Mouse (Mus musculus): ENCODE measurements around the gene Tbx1. TPM values are rescaled to one million over a fixed set of nuclear protein-coding genes. Genes with fewer than 3 reads are reported as not detected.
A peak's percentile ranks its signal among the peaks of the same experiment; 100 is the strongest.

The Tbx1 gene
- polyA plus RNA-seq, 1 experiment from 2014 or later, result not detected

GRCm38 (mm10) chr16:18620201-18620600 lies 29.7 kb upstream of the Tbx1 start:
- peaks cover 82% of the 10 kb centered on the region for H3K27me3 ChIP-seq (ENCODE audit: insufficient read depth, low read length)
- no peak for TF ChIP-seq EP300 (IDR thresholded peaks at IDR 0.05; ENCODE audit: low read depth)
- H3K4me3 ChIP-seq (ENCODE audit: low read depth, low read length), result peak overlapping the region; percentile 40; the same call in 1 of the 2 replicates
- H3K27ac ChIP-seq (ENCODE audit: low read depth), result no peak overlapping the region
- peaks cover 4% of the 10 kb centered on the region; the same call in 1 of the 2 replicates for H3K4me1 ChIP-seq (ENCODE audit: insufficient read depth)
- 0 out of 2 replicates have a peak overlapping the region, but pooled peaks have one; percentile 67 for H3K4me2 ChIP-seq (ENCODE audit: low read depth, low read length)
- 39% methylated on average over 6 of the region's 6 CpGs for WGBS (ENCODE audit: insufficient replicate concordance)
- H3K9ac ChIP-seq (replicated peaks), result no peak overlapping the region
- DNase-seq (no peak), ATAC-seq (no peak)
- no peaks in the 10 kb centered on the region for H3K9me3 ChIP-seq (ENCODE audit: low read length)
- H3K36me3 ChIP-seq (replicated peaks; ENCODE audit: insufficient read depth, low read length), result no peaks in the 10 kb centered on the region; the same call in 1 of the 2 replicates

DNA sequence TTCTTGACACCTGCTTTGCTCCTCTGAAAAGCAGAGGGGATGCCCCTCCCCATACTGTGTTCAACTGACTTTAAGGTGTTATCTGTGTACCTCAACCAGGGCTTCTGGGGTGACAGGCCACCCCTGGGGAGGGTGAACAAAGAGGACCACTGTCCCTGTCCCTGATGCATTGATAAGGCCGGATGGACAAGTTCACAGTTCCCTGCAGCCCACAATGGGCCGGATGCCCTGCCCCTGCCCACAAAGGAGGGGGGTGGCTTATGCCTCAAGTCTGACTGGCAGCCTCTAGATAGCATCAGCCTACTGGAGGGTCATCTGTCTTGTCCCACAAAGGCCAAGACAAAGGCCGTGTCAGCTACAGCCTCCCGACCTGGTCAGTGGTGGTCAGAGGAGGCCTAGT lies 28.6 kb upstream of the Tbx1 start:
- Histone ChIP-seq H3K4me2 (ENCODE audit: low read depth, low read length) (no peak overlapping the region), H3K27me3 (ENCODE audit: insufficient read depth, low read length) (peaks cover 71% of the 10 kb centered on the region), H3K4me1 (ENCODE audit: insufficient read depth) (peaks cover 4% of the 10 kb centered on the region; the same call in 1 of the 2 replicates), H3K4me3 (ENCODE audit: low read depth, low read length) (no peak overlapping the region), H3K9ac (replicated peaks) (no peak overlapping the region), H3K27ac (ENCODE audit: low read depth) (no peak overlapping the region), H3K9me3 (ENCODE audit: low read length) (no peaks in the 10 kb centered on the region), H3K36me3 (replicated peaks; ENCODE audit: insufficient read depth, low read length) (no peaks in the 10 kb centered on the region; the same call in 1 of the 2 replicates)
- DNase-seq (no peak), ATAC-seq (no peak)
- WGBS (ENCODE audit: insufficient replicate concordance), result 47% methylated on average over 4 of the region's 4 CpGs
- TF ChIP-seq EP300 (IDR thresholded peaks at IDR 0.05; ENCODE audit: low read depth), result no peak
- TF ChIP-seq CTCF (IDR thresholded peaks at IDR 0.05; ENCODE audit: low read depth), result no peak

- H3K9me3 ChIP-seq (ENCODE audit: low read length), result no peaks in the 10 kb centered on the region
- DNase-seq (no peak), ATAC-seq (no peak)
- H3K36me3 ChIP-seq (replicated peaks; ENCODE audit: insufficient read depth, low read length), result no peaks in the 10 kb centered on the region
- no peak overlapping the region for H3K9ac ChIP-seq (replicated peaks)
- peaks cover 4% of the 10 kb centered on the region; the same call in 1 of the 2 replicates for H3K4me1 ChIP-seq (ENCODE audit: insufficient read depth)
- no peak overlapping the region for H3K4me2 ChIP-seq (ENCODE audit: low read depth, low read length)
- 71% methylated on average over 2 of the region's 2 CpGs for WGBS (ENCODE audit: insufficient replicate concordance)
- no peak overlapping the region for H3K4me3 ChIP-seq (ENCODE audit: low read depth, low read length)
- H3K27me3 ChIP-seq (ENCODE audit: insufficient read depth, low read length), result peaks cover 63% of the 10 kb centered on the region
- no peak for TF ChIP-seq EP300 (IDR thresholded peaks at IDR 0.05; ENCODE audit: low read depth)
- TF ChIP-seq CTCF (IDR thresholded peaks at IDR 0.05; ENCODE audit: low read depth), result no peak
- H3K27ac ChIP-seq (ENCODE audit: low read depth), result no peak overlapping the region
Observed at GRCm38 (mm10) chr16:18618297-18618696, 27.8 kb upstream of the Tbx1 start.

GRCm38 (mm10) chr16:18617370-18618065 lies 27.0 kb upstream of the Tbx1 start:
- WGBS (ENCODE audit: insufficient replicate concordance), result under 1% methylated on average over 27 of the region's 27 CpGs
- peak; percentile 91 for DNase-seq
- Histone ChIP-seq H3K27me3 (ENCODE audit: insufficient read depth, low read length) (peaks cover 55% of the 10 kb centered on the region), H3K4me3 (ENCODE audit: low read depth, low read length) (0 out of 2 replicates have a peak overlapping the region, but pooled peaks have one; percentile 13), H3K4me2 (ENCODE audit: low read depth, low read length) (peak overlapping the region; percentile 59), H3K36me3 (replicated peaks; ENCODE audit: insufficient read depth, low read length) (no peaks in the 10 kb centered on the region), H3K4me1 (ENCODE audit: insufficient read depth) (peaks cover 4% of the 10 kb centered on the region; the same call in 1 of the 2 replicates), H3K27ac (ENCODE audit: low read depth) (no peak overlapping the region), H3K9me3 (ENCODE audit: low read length) (no peaks in the 10 kb centered on the region), H3K9ac (replicated peaks) (no peak overlapping the region)
- peak; percentile 90 for ATAC-seq
- no peak for TF ChIP-seq EP300 (IDR thresholded peaks at IDR 0.05; ENCODE audit: low read depth)
- TF ChIP-seq CTCF (IDR thresholded peaks at IDR 0.05; ENCODE audit: low read depth), result peak; percentile 95

DNA sequence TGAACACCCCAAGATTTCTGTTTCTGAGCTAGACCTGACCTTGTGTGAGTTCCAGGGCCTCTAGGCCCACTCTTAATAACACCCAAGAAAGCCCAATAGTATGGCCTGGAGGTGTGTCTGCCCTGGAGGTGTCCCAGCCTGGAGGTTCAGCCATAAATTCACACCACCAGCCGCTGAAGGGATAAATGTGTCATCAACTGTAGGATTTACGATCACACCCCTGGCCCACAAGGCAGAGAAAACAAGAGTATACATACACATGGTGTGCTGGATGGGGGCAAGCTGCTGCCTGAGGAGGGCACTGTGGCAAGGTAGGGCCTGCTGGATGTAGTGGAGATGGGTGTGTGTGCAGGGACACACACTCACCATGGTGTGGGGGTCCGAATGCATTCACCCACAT lies 22.8 kb upstream of the Tbx1 start:
- Histone ChIP-seq H3K4me2 (ENCODE audit: low read depth, low read length) (no peak overlapping the region), H3K9me3 (ENCODE audit: low read length) (no peaks in the 10 kb centered on the region), H3K27me3 (ENCODE audit: insufficient read depth, low read length) (peaks cover 26% of the 10 kb centered on the region), H3K4me3 (ENCODE audit: low read depth, low read length) (no peak overlapping the region), H3K4me1 (ENCODE audit: insufficient read depth) (peaks cover 4% of the 10 kb centered on the region; the same call in 1 of the 2 replicates), H3K27ac (ENCODE audit: low read depth) (no peak overlapping the region), H3K9ac (replicated peaks) (no peak overlapping the region), H3K36me3 (replicated peaks; ENCODE audit: insufficient read depth, low read length) (no peaks in the 10 kb centered on the region)
- 69% methylated on average over 3 of the region's 3 CpGs for WGBS (ENCODE audit: insufficient replicate concordance)
- TF ChIP-seq CTCF (IDR thresholded peaks at IDR 0.05; ENCODE audit: low read depth), result no peak
- TF ChIP-seq EP300 (IDR thresholded peaks at IDR 0.05; ENCODE audit: low read depth), result no peak
- ATAC-seq (no peak), DNase-seq (no peak)

DNA sequence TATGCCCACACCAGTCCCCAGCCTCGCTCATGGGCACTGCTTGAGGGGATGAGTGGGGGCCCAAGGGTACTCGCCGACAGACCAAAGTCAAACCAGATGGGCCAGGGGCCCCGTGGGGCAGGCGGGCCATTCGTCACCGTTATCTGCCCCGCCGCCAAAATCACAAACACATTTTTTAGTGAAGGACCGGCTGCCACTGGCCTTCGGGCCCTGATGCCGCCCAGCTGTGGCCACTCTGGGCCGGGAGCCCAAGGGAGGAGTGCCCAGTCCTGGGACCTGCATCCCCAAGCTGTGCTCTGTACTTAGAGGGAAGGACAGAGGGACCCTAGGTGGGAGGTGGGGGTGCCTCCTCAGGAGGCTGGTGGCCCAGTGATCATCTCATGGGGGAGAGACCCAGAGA lies 21.3 kb upstream of the Tbx1 start:
- WGBS (ENCODE audit: insufficient replicate concordance), result 75% methylated on average over 13 of the region's 13 CpGs

More for the DNA sequence above, 21.3 kb upstream of the Tbx1 start:
- H3K27me3 ChIP-seq (ENCODE audit: insufficient read depth, low read length), result peaks cover 24% of the 10 kb centered on the region; the same call in 1 of the 2 replicates
- H3K4me1 ChIP-seq (ENCODE audit: insufficient read depth), result no peaks in the 10 kb centered on the region
- no peak for DNase-seq
- H3K4me3 ChIP-seq (ENCODE audit: low read depth, low read length), result no peak overlapping the region
- no peaks in the 10 kb centered on the region for H3K36me3 ChIP-seq (replicated peaks; ENCODE audit: insufficient read depth, low read length)
- ATAC-seq, result no peak
- TF ChIP-seq EP300 (IDR thresholded peaks at IDR 0.05; ENCODE audit: low read depth), result no peak
- no peak for TF ChIP-seq CTCF (IDR thresholded peaks at IDR 0.05; ENCODE audit: low read depth)
- no peaks in the 10 kb centered on the region for H3K9me3 ChIP-seq (ENCODE audit: low read length)
- no peak overlapping the region for H3K27ac ChIP-seq (ENCODE audit: low read depth)
- H3K4me2 ChIP-seq (ENCODE audit: low read depth, low read length), result no peak overlapping the region
- no peak overlapping the region for H3K9ac ChIP-seq (replicated peaks)

Measured in liver, postnatal 0 days (tissue).